Mouse (Mus musculus): Measurements from ENCODE around the gene Dhrs7c. TPM values are rescaled to one million over a fixed set of nuclear protein-coding genes. Genes with fewer than 3 reads are reported as not detected.

Gene Dhrs7c
- total and polyA plus RNA-seq, 3 experiments: not detected

- Histone ChIP-seq H3K79me2 (ENCODE audit: control insufficient read depth, insufficient read depth, low read length, poor library complexity) (no peaks in the 10 kb centered on the region), H3K4me3 (ENCODE audit: control insufficient read depth in 1 of 2, insufficient read depth in 1 of 2, low read depth in 2 of 2, low read length in 2 of 2) (no peak overlapping the region), H3K9ac (ENCODE audit: control insufficient read depth, low read depth, low read length, poor library complexity, severe bottlenecking) (no peak overlapping the region), H3K27ac (ENCODE audit: control insufficient read depth, low read depth, low read length) (no peak overlapping the region), H3K36me3 (ENCODE audit: control insufficient read depth in 1 of 2, insufficient read depth in 2 of 2, low read length in 2 of 2) (no peaks in the 10 kb centered on the region), H3K27me3 (ENCODE audit: control insufficient read depth in 1 of 2, insufficient read depth in 2 of 2, low read length in 2 of 2) (no peaks in the 10 kb centered on the region), H3K4me1 (ENCODE audit: control insufficient read depth in 1 of 2, insufficient read depth in 2 of 2, low read length in 2 of 2) (no peaks in the 10 kb centered on the region), H3K9me3 (replicated peaks; ENCODE audit: insufficient read depth, low read length) (no peaks in the 10 kb centered on the region)
- no peak for TF ChIP-seq ZKSCAN1 (IDR thresholded peaks at IDR 0.05; ENCODE audit: low read depth, low read length)
- DNase-seq (ENCODE audit: low read depth, low spot score): no peak
These were observed 9.0 kb downstream of the Dhrs7c start for GRCm38 (mm10) chr11:67806832-67807597.

- Histone ChIP-seq H3K27me3 (ENCODE audit: control insufficient read depth in 1 of 2, insufficient read depth in 2 of 2, low read length in 2 of 2) (no peaks in the 10 kb centered on the region), H3K4me1 (ENCODE audit: control insufficient read depth in 1 of 2, insufficient read depth in 2 of 2, low read length in 2 of 2) (no peaks in the 10 kb centered on the region), H3K27ac (ENCODE audit: control insufficient read depth, low read depth, low read length) (no peak overlapping the region), H3K4me3 (ENCODE audit: control insufficient read depth in 1 of 2, insufficient read depth in 1 of 2, low read depth in 2 of 2, low read length in 2 of 2) (no peak overlapping the region), H3K36me3 (ENCODE audit: control insufficient read depth in 1 of 2, insufficient read depth in 2 of 2, low read length in 2 of 2) (no peaks in the 10 kb centered on the region), H3K79me2 (ENCODE audit: control insufficient read depth, insufficient read depth, low read length, poor library complexity) (no peaks in the 10 kb centered on the region), H3K9me3 (replicated peaks; ENCODE audit: insufficient read depth, low read length) (no peaks in the 10 kb centered on the region), H3K9ac (ENCODE audit: control insufficient read depth, low read depth, low read length, poor library complexity, severe bottlenecking) (no peak overlapping the region)
- TF ChIP-seq EP300 (IDR thresholded peaks at IDR 0.05; ENCODE audit: low read depth in 1 of 2, low read length in 2 of 2) (no peak), BHLHE40 (IDR thresholded peaks at IDR 0.05; ENCODE audit: borderline replicate concordance, low read depth, low read length) (no peak), SIN3A (IDR thresholded peaks at IDR 0.05; ENCODE audit: low read length) (no peak), ZKSCAN1 (IDR thresholded peaks at IDR 0.05; ENCODE audit: low read depth, low read length) (no peak)
- no peak for DNase-seq (ENCODE audit: low read depth, low spot score)
These were observed 10.1 kb downstream of the Dhrs7c start for GRCm38 (mm10) chr11:67808051-67808450.

GRCm38 (mm10) chr11:67811535-67811934 lies 13.5 kb downstream of the Dhrs7c start:
- H3K79me2 ChIP-seq (ENCODE audit: control insufficient read depth, insufficient read depth, low read length, poor library complexity): no peaks in the 10 kb centered on the region
- no peak overlapping the region for H3K4me3 ChIP-seq (ENCODE audit: control insufficient read depth in 1 of 2, insufficient read depth in 1 of 2, low read depth in 2 of 2, low read length in 2 of 2)
- no peak for DNase-seq (ENCODE audit: low read depth, low spot score)
- no peaks in the 10 kb centered on the region for H3K9me3 ChIP-seq (replicated peaks; ENCODE audit: insufficient read depth, low read length)
- TF ChIP-seq JUND (IDR thresholded peaks at IDR 0.05; ENCODE audit: low read depth, low read length) (no peak), POLR2AphosphoS2 (IDR thresholded peaks at IDR 0.05; ENCODE audit: low read length) (no peak), MXI1 (IDR thresholded peaks at IDR 0.05; ENCODE audit: low read depth, low read length) (no peak), CHD2 (IDR thresholded peaks at IDR 0.05; ENCODE audit: low read length) (no peak), CHD1 (IDR thresholded peaks at IDR 0.05; ENCODE audit: low read depth, low read length) (no peak), POLR2AphosphoS5 (IDR thresholded peaks at IDR 0.05; ENCODE audit: borderline replicate concordance, low read depth, low read length) (no peak), ZC3H11A (IDR thresholded peaks at IDR 0.05; ENCODE audit: low read depth, low read length) (no peak), ZMIZ1 (IDR thresholded peaks at IDR 0.05; ENCODE audit: low read depth, low read length) (no peak)
- no peak overlapping the region for H3K27ac ChIP-seq (ENCODE audit: control insufficient read depth, low read depth, low read length)
- no peaks in the 10 kb centered on the region for H3K4me1 ChIP-seq (ENCODE audit: control insufficient read depth in 1 of 2, insufficient read depth in 2 of 2, low read length in 2 of 2)
- H3K36me3 ChIP-seq (ENCODE audit: control insufficient read depth in 1 of 2, insufficient read depth in 2 of 2, low read length in 2 of 2): no peaks in the 10 kb centered on the region
- H3K9ac ChIP-seq (ENCODE audit: control insufficient read depth, low read depth, low read length, poor library complexity, severe bottlenecking): no peak overlapping the region
- H3K27me3 ChIP-seq (ENCODE audit: control insufficient read depth in 1 of 2, insufficient read depth in 2 of 2, low read length in 2 of 2): no peaks in the 10 kb centered on the region

All from MEL (cell line).